Mouse (Mus musculus) heart, embryonic 11.5 days (tissue): ENCODE measurements around the gene Os9. TPM values are rescaled to one million over a fixed set of nuclear protein-coding genes. Genes with fewer than 3 reads are reported as not detected.

Experiments used
- ATAC-seq: fragments of 200-750 bp; cut with Nextera tagmentation; replicated peaks from 2 replicates; pipeline ENCODE4 v1.8.0; 2017; ENCODE audit warnings: moderate library complexity; ENCODE audit not compliant: insufficient number of reproducible peaks, low FRiP score, low TSS enrichment
- H3K27ac ChIP-seq: fragments of 300-500 bp; sonication (generic); 2 replicates; pipeline ENCODE4 v1.5.1; 2014; ENCODE audit warnings: mild to moderate bottlenecking, low read depth, low read length
- H3K27me3 ChIP-seq: fragments of 300-500 bp; sonication (generic); 2 replicates; pipeline ENCODE4 v1.6.1; 2014; ENCODE audit warnings: mild to moderate bottlenecking, low read length, mixed read lengths; ENCODE audit not compliant: control insufficient read depth, insufficient read depth
- H3K36me3 ChIP-seq: fragments of 300-500 bp; sonication (generic); 2 replicates; pipeline ENCODE4 v1.6.1; 2014; ENCODE audit warnings: mild to moderate bottlenecking, low read length, moderate library complexity, mixed read lengths; ENCODE audit not compliant: control insufficient read depth, insufficient read depth
- H3K4me1 ChIP-seq: fragments of 300-500 bp; sonication (generic); 2 replicates; pipeline ENCODE4 v1.6.1; 2014; ENCODE audit warnings: low read length; ENCODE audit not compliant: control insufficient read depth, insufficient read depth
- H3K4me2 ChIP-seq: fragments of 300-500 bp; sonication (generic); 2 replicates; pipeline ENCODE4 v1.6.1; 2014; ENCODE audit warnings: mild to moderate bottlenecking, moderate library complexity
- H3K4me3 ChIP-seq: fragments of 300-500 bp; sonication (generic); 2 replicates; pipeline ENCODE4 v1.5.1; 2014; ENCODE audit warnings: low read depth, low read length
- H3K9ac ChIP-seq: fragments of 300-500 bp; sonication (generic); 2 replicates; pipeline ENCODE4 v1.6.1; 2014; ENCODE audit warnings: mild to moderate bottlenecking, low read depth, low read length, moderate library complexity
- H3K9me3 ChIP-seq: fragments of 300-500 bp; sonication (generic); replicated peaks from 2 replicates; pipeline ENCODE4 v1.6.1; 2016; ENCODE audit warnings: low read length; ENCODE audit not compliant: control insufficient read depth
- WGBS: fragments of 180-500 bp; shearing (Covaris S2); extraction: QIAGEN DNeasy Blood & Tissue Kit; methylation state at CpG from one replicate; pipeline ENCODE4 v1.1.7; 2014; ENCODE audit not compliant: insufficient replicate concordance; 5-methylcytosine and 5-hydroxymethylcytosine counted together
- polyA plus RNA-seq: library from polyadenylated mRNA; unstranded; fragments of >200 nt; fragmentation: Nextera tagmentation; extraction: Ambion mirVana; gene quantifications from 2 replicates; pipeline ENCODE4 v1.2.1, GENCODE M21; 2014

Os9 gene
- polyA plus RNA-seq, 1 experiment from 2014 or later = 21.3 TPM

- Histone ChIP-seq H3K9me3 (no peaks in the 10 kb centered on the region), H3K4me3 (no peak overlapping the region), H3K36me3 (no peaks in the 10 kb centered on the region), H3K27ac (no peak overlapping the region), H3K9ac (no peak overlapping the region), H3K4me2 (no peak overlapping the region), H3K27me3 (peaks cover 81% of the 10 kb centered on the region), H3K4me1 (no peaks in the 10 kb centered on the region; the same call in 1 of the 2 replicates)
- WGBS = 58% methylated on average over 6 of the region's 6 CpGs
- ATAC-seq = no peak
Measured at GRCm38 (mm10) chr10:127085633-127086032, 35.3 kb downstream of the Os9 start.

- H3K36me3 ChIP-seq = no peaks in the 10 kb centered on the region
- H3K9ac ChIP-seq = no peak overlapping the region
- no peak overlapping the region for H3K4me3 ChIP-seq
- H3K27ac ChIP-seq = no peak overlapping the region
- ATAC-seq = no peak
- no peaks in the 10 kb centered on the region for H3K9me3 ChIP-seq
- 76% methylated on average over 9 of the region's 9 CpGs for WGBS
- H3K27me3 ChIP-seq = peaks cover 81% of the 10 kb centered on the region
- H3K4me1 ChIP-seq = no peaks in the 10 kb centered on the region; the same call in 1 of the 2 replicates
- H3K4me2 ChIP-seq = no peak overlapping the region
Measured at GRCm38 (mm10) chr10:127085052-127085451, 35.9 kb downstream of the Os9 start.

DNA sequence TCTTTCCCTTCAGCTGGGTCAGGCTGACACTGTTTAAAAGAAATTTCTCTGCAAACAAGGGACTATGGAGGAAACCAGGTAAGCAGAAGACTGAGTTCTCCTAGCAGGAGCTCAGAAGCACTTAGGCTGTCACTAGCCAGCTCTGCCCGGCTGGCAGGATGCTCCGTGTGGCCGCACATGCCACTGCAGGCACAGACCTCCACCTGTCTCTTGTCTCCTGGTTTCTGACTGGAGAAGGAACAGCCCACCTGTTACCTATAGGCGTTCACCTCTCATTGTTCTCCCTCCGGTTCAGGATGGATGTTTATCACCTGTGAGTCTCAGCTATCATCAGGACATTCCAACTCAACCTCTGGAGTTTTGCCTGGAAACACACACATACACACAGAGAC is 37.0 kb downstream of the Os9 start:
- ATAC-seq = no peak
- H3K4me2 ChIP-seq = no peak overlapping the region
- no peaks in the 10 kb centered on the region for H3K9me3 ChIP-seq
- H3K27me3 ChIP-seq = peaks cover 81% of the 10 kb centered on the region
- 36% methylated on average over 5 of the region's 5 CpGs for WGBS
- H3K4me1 ChIP-seq = peaks cover 9% of the 10 kb centered on the region
- no peak overlapping the region for H3K9ac ChIP-seq
- H3K27ac ChIP-seq = no peak overlapping the region
- no peaks in the 10 kb centered on the region for H3K36me3 ChIP-seq
- no peak overlapping the region for H3K4me3 ChIP-seq

DNA sequence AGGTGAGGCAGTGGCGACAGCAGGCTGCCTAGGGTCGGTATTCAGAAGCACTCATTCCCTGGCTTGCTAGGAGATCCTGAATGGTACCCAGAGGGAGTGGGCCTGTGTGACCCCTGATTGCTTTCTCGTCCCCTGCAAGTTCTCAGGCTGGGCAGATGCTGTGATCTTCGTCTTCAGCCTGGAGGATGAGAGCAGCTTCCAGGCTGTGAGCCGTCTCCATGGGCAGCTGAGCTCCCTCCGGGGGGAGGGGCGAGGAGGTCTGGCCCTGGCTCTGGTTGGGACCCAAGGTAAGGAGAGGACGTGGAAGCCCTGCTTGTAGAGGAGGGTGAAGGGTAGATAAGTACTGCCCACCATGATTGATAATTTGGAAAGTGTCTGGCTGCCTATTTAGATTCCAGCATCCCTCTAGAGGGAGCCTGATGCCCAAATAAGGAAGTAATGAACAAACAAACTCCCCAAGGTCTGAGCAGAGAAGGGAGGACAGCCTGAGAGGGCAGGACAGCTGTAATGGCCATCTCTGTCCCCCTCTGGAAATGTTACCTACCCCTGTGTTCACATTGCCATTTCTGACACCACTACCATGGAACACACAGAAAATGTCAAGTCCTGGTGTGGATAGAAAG is 37.5 kb downstream of the Os9 start:
- Histone ChIP-seq H3K27ac (no peak overlapping the region), H3K9ac (no peak overlapping the region), H3K9me3 (no peaks in the 10 kb centered on the region), H3K27me3 (peaks cover 84% of the 10 kb centered on the region), H3K4me2 (no peak overlapping the region), H3K4me3 (no peak overlapping the region), H3K36me3 (no peaks in the 10 kb centered on the region), H3K4me1 (peaks cover 12% of the 10 kb centered on the region)
- 27% methylated on average over 8 of the region's 8 CpGs for WGBS
- ATAC-seq = no peak

DNA sequence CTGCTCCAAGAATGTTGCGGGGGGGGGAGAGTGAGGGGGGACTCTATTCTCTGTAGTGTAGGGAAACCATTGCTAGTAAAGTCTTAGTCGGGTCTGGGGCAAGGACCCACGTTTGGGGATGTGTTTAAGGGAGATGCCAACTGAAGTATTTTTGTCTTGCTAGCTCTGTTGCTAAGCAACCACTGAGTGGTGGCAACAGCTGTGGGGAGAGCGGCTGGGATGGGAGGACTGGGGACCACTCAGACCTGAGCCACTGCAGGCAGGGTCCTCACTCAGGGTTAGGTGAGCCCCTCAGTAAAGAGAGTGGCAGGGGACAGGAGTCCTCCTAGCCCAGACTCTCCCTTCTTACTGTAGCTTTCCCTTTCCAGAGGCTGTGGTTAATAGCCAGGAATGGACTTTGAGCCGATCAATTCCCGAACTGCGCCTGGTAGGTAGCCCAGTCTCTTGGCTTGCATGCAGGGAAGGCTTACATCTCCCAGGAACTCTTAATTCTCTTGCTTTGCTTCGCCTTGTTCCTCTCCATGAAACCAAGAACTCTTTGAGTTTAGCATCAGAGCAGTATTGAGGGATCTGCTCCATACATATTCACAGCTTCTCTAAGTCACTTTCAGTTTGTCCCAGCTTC is 38.8 kb downstream of the Os9 start:
- Histone ChIP-seq H3K9me3 (no peaks in the 10 kb centered on the region), H3K4me3 (no peak overlapping the region; the same call in 1 of the 2 replicates), H3K27ac (no peak overlapping the region), H3K4me1 (peaks cover 12% of the 10 kb centered on the region), H3K4me2 (no peak overlapping the region), H3K27me3 (peaks cover 83% of the 10 kb centered on the region), H3K9ac (no peak overlapping the region), H3K36me3 (no peaks in the 10 kb centered on the region)
- WGBS = 28% methylated on average over 8 of the region's 8 CpGs
- no peak for ATAC-seq

DNA sequence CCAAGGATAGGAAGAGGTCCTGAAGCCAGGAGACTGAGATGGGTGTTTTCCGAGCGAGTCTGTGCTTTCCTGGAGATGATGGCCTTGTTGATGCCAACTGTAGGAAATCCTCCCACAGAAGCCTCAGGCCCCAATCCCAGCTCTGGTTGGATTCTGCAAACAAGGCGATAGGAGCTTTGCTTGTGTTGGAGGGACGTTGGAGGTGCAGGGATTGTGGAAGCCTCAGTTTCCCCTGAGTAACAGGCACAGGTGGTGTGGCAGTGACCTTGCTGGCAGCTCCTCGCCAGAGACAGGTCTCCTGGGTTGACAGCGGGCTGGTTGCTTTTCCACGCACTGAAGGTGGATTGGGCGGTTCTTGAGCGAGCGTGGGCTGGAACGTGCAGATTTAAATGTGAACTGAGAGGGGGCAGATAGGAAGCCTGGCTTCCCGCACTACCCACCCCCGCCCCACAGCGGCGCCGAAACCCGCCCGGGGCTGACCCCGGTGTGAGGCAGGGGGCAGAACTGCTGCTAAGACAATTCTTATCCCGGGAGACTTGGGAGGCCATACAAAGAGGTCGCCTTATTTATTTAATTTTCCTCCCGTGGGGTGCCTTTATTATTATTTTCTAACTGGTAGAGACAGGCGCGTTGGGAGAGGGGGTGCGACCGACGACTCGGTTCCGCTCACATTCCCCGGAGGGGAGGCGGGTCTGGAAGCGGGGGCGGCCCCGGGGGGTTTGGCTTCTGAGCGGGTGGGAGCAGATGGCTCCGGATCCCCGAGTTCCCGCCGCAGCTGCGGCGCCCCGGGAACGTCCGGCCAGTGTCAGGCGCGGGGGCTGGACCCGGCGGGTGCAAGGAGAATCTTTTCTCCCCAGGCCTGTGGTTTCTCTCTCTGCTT is 39.8 kb downstream of the Os9 start:
- no peaks in the 10 kb centered on the region for H3K9me3 ChIP-seq
- H3K27ac ChIP-seq = no peak overlapping the region
- WGBS = 2% methylated on average over 48 of the region's 48 CpGs
- peaks cover 86% of the 10 kb centered on the region for H3K27me3 ChIP-seq
- H3K36me3 ChIP-seq = no peaks in the 10 kb centered on the region
- no peak for ATAC-seq
- peaks cover 12% of the 10 kb centered on the region for H3K4me1 ChIP-seq
- no peak overlapping the region for H3K9ac ChIP-seq
- peak overlapping the region; percentile 33 for H3K4me3 ChIP-seq
- H3K4me2 ChIP-seq = peak overlapping the region; percentile 56

- Histone ChIP-seq H3K9me3 (no peaks in the 10 kb centered on the region), H3K9ac (0 out of 2 replicates have a peak overlapping the region, but pooled peaks have one; percentile 28), H3K27ac (no peak overlapping the region), H3K4me3 (peak overlapping the region; percentile 41), H3K4me1 (peaks cover 12% of the 10 kb centered on the region), H3K27me3 (peaks cover 94% of the 10 kb centered on the region), H3K36me3 (no peaks in the 10 kb centered on the region), H3K4me2 (peak overlapping the region; percentile 62)
- 2% methylated on average over 70 of the region's 70 CpGs for WGBS
- no peak for ATAC-seq
Measured at GRCm38 (mm10) chr10:127079665-127080391, 41.1 kb downstream of the Os9 start.
